Mouse (Mus musculus): ENCODE measurements around the gene Cerk.
"Not testable (repeated sequence)": the region's sequence is repeated elsewhere in the genome, so short reads cannot be mapped to it uniquely, and the experiment has no call there.

Gene Cerk

GRCm38 (mm10) chr15:86164718-86165345, 21.1 kb downstream of the Cerk start:
- DNase-seq (ENCODE audit: low spot score in 2 of 2): no peak

- DNase-seq (ENCODE audit: low spot score in 2 of 2): not testable (repeated sequence)
Measured at GRCm38 (mm10) chr15:86161800-86162199, 24.1 kb downstream of the Cerk start.

GRCm38 (mm10) chr15:86160906-86161305, 25.0 kb downstream of the Cerk start:
- no peak for DNase-seq (ENCODE audit: low spot score in 2 of 2)

GRCm38 (mm10) chr15:86159719-86160118, 26.2 kb downstream of the Cerk start:
- DNase-seq (ENCODE audit: low spot score in 2 of 2): no peak

GRCm38 (mm10) chr15:86159093-86159492, 26.8 kb downstream of the Cerk start:
- no peak for DNase-seq (ENCODE audit: low spot score in 2 of 2)

GRCm38 (mm10) chr15:86156492-86156891, 29.4 kb downstream of the Cerk start:
- DNase-seq (ENCODE audit: low spot score in 2 of 2): no peak

GRCm38 (mm10) chr15:86153481-86153960, 32.4 kb downstream of the Cerk start:
- no peak for DNase-seq (ENCODE audit: low spot score in 2 of 2)

GRCm38 (mm10) chr15:86150593-86150992, 35.3 kb downstream of the Cerk start:
- no peak for DNase-seq (ENCODE audit: low spot score in 2 of 2)

- no peak for DNase-seq (ENCODE audit: low spot score in 2 of 2)
Measured at GRCm38 (mm10) chr15:86146922-86147321, 39.0 kb downstream of the Cerk start.

GRCm38 (mm10) chr15:86145046-86145445, 40.9 kb downstream of the Cerk start:
- no peak for DNase-seq (ENCODE audit: low spot score in 2 of 2)

GRCm38 (mm10) chr15:86144577-86144976, 41.4 kb downstream of the Cerk start:
- DNase-seq (ENCODE audit: low spot score in 2 of 2): no peak

- peak in 1 of 2 experiments; percentile 41 for DNase-seq (ENCODE audit: low spot score in 2 of 2)
Measured at GRCm38 (mm10) chr15:86140323-86140722, 45.6 kb downstream of the Cerk start.

GRCm38 (mm10) chr15:86137638-86138037, 48.3 kb downstream of the Cerk start:
- DNase-seq (ENCODE audit: low spot score in 2 of 2): no peak

GRCm38 (mm10) chr15:86134941-86135783, 50.8 kb downstream of the Cerk start:
- DNase-seq (ENCODE audit: low spot score in 2 of 2): peak; percentile 76 to 91

GRCm38 (mm10) chr15:86130657-86131056, 55.3 kb downstream of the Cerk start:
- DNase-seq (ENCODE audit: low spot score in 2 of 2): no peak

GRCm38 (mm10) chr15:86129036-86129435, 56.9 kb downstream of the Cerk start:
- no peak for DNase-seq (ENCODE audit: low spot score in 2 of 2)

GRCm38 (mm10) chr15:86124359-86124758, 61.6 kb downstream of the Cerk start:
- DNase-seq (ENCODE audit: low spot score in 2 of 2): peak in 1 of 2 experiments; percentile 66

GRCm38 (mm10) chr15:86123409-86123808, 62.5 kb downstream of the Cerk start:
- no peak for DNase-seq (ENCODE audit: low spot score in 2 of 2)

- DNase-seq (ENCODE audit: low spot score in 2 of 2): no peak
Measured at GRCm38 (mm10) chr15:86122261-86122949, 63.5 kb downstream of the Cerk start.

- DNase-seq (ENCODE audit: low spot score in 2 of 2): no peak
Measured at GRCm38 (mm10) chr15:86119186-86119585, 66.8 kb downstream of the Cerk start.

- no peak for DNase-seq (ENCODE audit: low spot score in 2 of 2)
Measured at GRCm38 (mm10) chr15:86117115-86118100, 68.5 kb downstream of the Cerk start.
